In the genomic region with DNA sequence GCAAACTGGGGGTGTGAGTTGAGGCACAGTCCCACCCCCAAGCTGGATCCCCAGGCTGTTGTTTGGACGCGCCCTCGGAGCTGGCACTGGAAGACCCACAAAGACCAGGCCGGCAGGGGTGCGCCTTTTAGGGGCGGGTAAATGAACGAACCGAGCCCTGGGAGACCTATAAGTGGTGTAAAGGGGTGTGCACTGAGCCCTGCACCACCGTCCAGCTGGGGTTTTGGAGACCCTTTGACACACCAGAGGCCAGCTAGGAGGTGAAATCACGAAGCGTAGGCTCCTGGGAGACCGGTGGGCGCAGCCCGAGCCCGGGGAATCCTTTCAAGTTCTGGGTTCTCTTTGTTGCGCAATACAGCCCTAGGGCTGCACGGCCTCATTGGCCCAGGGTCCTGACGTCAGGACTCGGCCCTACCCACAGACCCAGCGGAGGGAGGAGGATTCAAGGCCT, we compare ENCODE assay signal across 8 mouse cellular contexts. TPM values are rescaled to one million over a fixed set of nuclear protein-coding genes. Genes with fewer than 3 reads are reported as not detected.
DNase-seq lines count a peak whose midpoint lies in the region; ATAC-seq and TF ChIP-seq lines count a peak whose summit lies in the region.
"Had no signal": no experiment of that assay in that cellular context is flagged by ENCODE, and none has a peak within 500 bp of the region (broad histone marks: within the 10 kb centered on the region; RNA-seq: fewer than 3 reads in every experiment).

No protein-coding gene starts in this region.

- H3K4me1 ChIP-seq in ES-E14 (ENCODE audit: control insufficient read depth in 2 of 2, insufficient read depth in 2 of 2, low read length in 2 of 2, poor library complexity in 1 of 2): peaks cover 0 to 13% of the 10 kb centered on the region in 2 experiments; a peak in 1 of 4 replicates
- no peaks in the 10 kb centered on the region for H3K4me1 ChIP-seq in bone marrow macrophage, adult 2 months (ENCODE audit: control insufficient read depth, insufficient read depth, low read length)
- peaks cover 41% of the 10 kb centered on the region for H3K4me1 ChIP-seq in limb, embryonic 12.5 days (replicated peaks)
- H3K4me1 ChIP-seq in midbrain, embryonic 14.5 days (ENCODE audit: control insufficient read depth, insufficient read depth, low read length): peaks cover 17% of the 10 kb centered on the region; the same call in 1 of the 2 replicates

- TF ChIP-seq CTCF in bone marrow macrophage, adult 2 months (IDR thresholded peaks at IDR 0.05; ENCODE audit: low read depth, low read length): no peak

- peak overlapping the region; percentile 69 for H3K9ac ChIP-seq in ES-E14 (ENCODE audit: insufficient read depth, low read depth, low read length, poor library complexity, severe bottlenecking)
- peak overlapping the region; percentile 83 for H3K9ac ChIP-seq in limb, embryonic 12.5 days (replicated peaks)
- H3K9ac ChIP-seq in midbrain, embryonic 14.5 days (replicated peaks; ENCODE audit: low read length): peak overlapping the region; percentile 74

- in situ Hi-C loops in ES-E14 (cut with MboI; ENCODE audit: low sequenced_read_pairs in 2 of 2, unreplicated experiment in 2 of 2): no loop called here

- peak overlapping the region; percentile 68 to 81 for H3K4me3 ChIP-seq in ES-E14 (ENCODE audit: insufficient read depth in 1 of 2, low read depth in 1 of 2, low read length in 2 of 2, poor library complexity in 1 of 2, severe bottlenecking in 1 of 2)
- peak overlapping the region; percentile 36 for H3K4me3 ChIP-seq in bone marrow macrophage, adult 2 months (ENCODE audit: insufficient read depth, low read length)
- H3K4me3 ChIP-seq in limb, embryonic 12.5 days (replicated peaks): peak overlapping the region; percentile 74
- peak overlapping the region; percentile 57 for H3K4me3 ChIP-seq in midbrain, embryonic 14.5 days (replicated peaks; ENCODE audit: low read depth, low read length)

- under 1% methylated on average over 20 of the region's 20 CpGs for WGBS in limb, embryonic 12.5 days
- WGBS in midbrain, embryonic 14.5 days: under 1% methylated on average over 20 of the region's 20 CpGs

- 0 out of 2 replicates have a peak, but pooled peaks have one; percentile 8 for ATAC-seq in limb, embryonic 12.5 days (ENCODE audit: insufficient number of reproducible peaks, insufficient read depth, low FRiP score, low TSS enrichment, low read depth)
- ATAC-seq in midbrain, embryonic 14.5 days (ENCODE audit: low FRiP score, low TSS enrichment): peak; percentile 35; the same call in 1 of the 2 replicates
- no peak for ATAC-seq in activated CD4-positive, CD25-positive, alpha-beta regulatory T cell, adult 4 months

- H3K27ac ChIP-seq in ES-E14 (ENCODE audit: insufficient read depth, low read depth, low read length, poor library complexity, severe bottlenecking): no peak overlapping the region
- no peak overlapping the region for H3K27ac ChIP-seq in bone marrow macrophage, adult 2 months (ENCODE audit: insufficient read depth, low read depth, low read length)
- H3K27ac ChIP-seq in limb, embryonic 12.5 days: no peak overlapping the region; the same call in 1 of the 2 replicates
- H3K27ac ChIP-seq in midbrain, embryonic 14.5 days (replicated peaks; ENCODE audit: low read depth, low read length): no peak overlapping the region
- H3K27ac ChIP-seq: macrophage had no signal

- H3K9me3 ChIP-seq in ES-E14 (ENCODE audit: control insufficient read depth, insufficient read depth, low read depth, low read length): no peaks in the 10 kb centered on the region
- no peaks in the 10 kb centered on the region for H3K9me3 ChIP-seq in limb, embryonic 12.5 days
- no peaks in the 10 kb centered on the region for H3K9me3 ChIP-seq in midbrain, embryonic 14.5 days (ENCODE audit: control insufficient read depth, low read length)

- H3K27me3 ChIP-seq in limb, embryonic 12.5 days: peaks cover 50% of the 10 kb centered on the region
- peaks cover 48% of the 10 kb centered on the region for H3K27me3 ChIP-seq in midbrain, embryonic 14.5 days (ENCODE audit: control insufficient read depth, insufficient read depth, low read length)

- peak; percentile 51 for DNase-seq in ES-E14 (ENCODE audit: low read depth, low spot score)
- DNase-seq in heart, adult 9 months (ENCODE audit: low spot score in 2 of 2): peak; percentile 69 to 72
- DNase-seq in midbrain, embryonic 14.5 days: peak; percentile 70
- no peak for DNase-seq in thymus, postnatal 14 days

- no peak for TF ChIP-seq POLR2A in bone marrow macrophage, adult 2 months (IDR thresholded peaks at IDR 0.05; ENCODE audit: borderline replicate concordance, low read depth, low read length)

- no peaks in the 10 kb centered on the region for H3K36me3 ChIP-seq in ES-E14 (ENCODE audit: control insufficient read depth, insufficient read depth, low read length, poor library complexity, severe bottlenecking)
- H3K36me3 ChIP-seq in limb, embryonic 12.5 days: no peaks in the 10 kb centered on the region
- peaks cover 2% of the 10 kb centered on the region; the same call in 1 of the 2 replicates for H3K36me3 ChIP-seq in midbrain, embryonic 14.5 days (ENCODE audit: control insufficient read depth, insufficient read depth, low read length)

- peak overlapping the region; percentile 97 for H3K4me2 ChIP-seq in limb, embryonic 12.5 days
- peak overlapping the region; percentile 87 for H3K4me2 ChIP-seq in midbrain, embryonic 14.5 days (ENCODE audit: low read length)

TF ChIP-seq in ES-E14, 5 proteins besides CTCF, POLR2A, EP300 and RAD21:
- TF ChIP-seq MAFK (IDR thresholded peaks at IDR 0.05; ENCODE audit: insufficient read depth, low read depth, low read length) (no peak), HCFC1 (IDR thresholded peaks at IDR 0.05; ENCODE audit: borderline replicate concordance, insufficient read depth, low read length) (no peak), CHD2 (IDR thresholded peaks at IDR 0.05; ENCODE audit: low read depth, low read length) (no peak), ZNF384 (IDR thresholded peaks at IDR 0.05; ENCODE audit: low read depth, low read length) (no peak), ZC3H11A (IDR thresholded peaks at IDR 0.05; ENCODE audit: borderline replicate concordance, low read depth, low read length) (no peak)

RNA-seq across cellular contexts. Expression of gene Gpr153, which starts 0.7 kb away (rescaled TPM):
- 5.1 and 7.2 TPM in 2 replicates for total RNA-seq in ES-E14 (2012; rRNA removed)
- 0.47 TPM in 1 of 2 replicates, not detected in the other for polyA plus RNA-seq in bone marrow macrophage, adult 2 months (2012; ENCODE audit: insufficient read depth, insufficient read length, missing spikeins)
- polyA plus RNA-seq in limb, embryonic 12.5 days (2016; fragmentation: Nextera tagmentation; extraction: Ambion mirVana): 6.4 and 7.2 TPM in 2 replicates
- 14.0 and 15.2 TPM in 2 replicates for polyA plus RNA-seq in midbrain, embryonic 14.5 days (2014; fragmentation: Nextera tagmentation; extraction: Ambion mirVana)
- not detected for polyA plus RNA-seq in activated CD4-positive, CD25-positive, alpha-beta regulatory T cell, adult 4 months (2017; shearing (Covaris generic))
- polyA plus RNA-seq: macrophage had no signal

RNA-seq across cellular contexts. Expression of gene Hes3, which starts 16.8 kb away (rescaled TPM):
- total RNA-seq in ES-E14 (2012; rRNA removed): 0.58 and 1.1 TPM in 2 replicates
- polyA plus RNA-seq in bone marrow macrophage, adult 2 months (2012; ENCODE audit: insufficient read depth, insufficient read length, missing spikeins): not detected in 2 replicates
- not detected in 2 replicates for polyA plus RNA-seq in limb, embryonic 12.5 days (2016; fragmentation: Nextera tagmentation; extraction: Ambion mirVana)
- 0.39 and 1.2 TPM in 2 replicates for polyA plus RNA-seq in midbrain, embryonic 14.5 days (2014; fragmentation: Nextera tagmentation; extraction: Ambion mirVana)
- not detected for polyA plus RNA-seq in activated CD4-positive, CD25-positive, alpha-beta regulatory T cell, adult 4 months (2017; shearing (Covaris generic))
- polyA plus RNA-seq: macrophage had no signal

RNA-seq across cellular contexts. Expression of gene Icmt, which starts 22.3 kb away (rescaled TPM):
- total RNA-seq in ES-E14 (2012; rRNA removed): 47.7 and 61.4 TPM in 2 replicates
- 14.0 and 19.7 TPM in 2 replicates for polyA plus RNA-seq in bone marrow macrophage, adult 2 months (2012; ENCODE audit: insufficient read depth, insufficient read length, missing spikeins)
- polyA plus RNA-seq in limb, embryonic 12.5 days (2016; fragmentation: Nextera tagmentation; extraction: Ambion mirVana): 29.3 and 33.2 TPM in 2 replicates
- polyA plus RNA-seq in midbrain, embryonic 14.5 days (2014; fragmentation: Nextera tagmentation; extraction: Ambion mirVana): 14.9 and 23.7 TPM in 2 replicates
- 1 to 10 TPM; 7.2 to 7.7 TPM for polyA plus RNA-seq in activated CD4-positive, CD25-positive, alpha-beta regulatory T cell, adult 4 months (2017; shearing (Covaris generic))

RNA-seq across cellular contexts. Expression of gene Rnf207, which starts 44.1 kb away (rescaled TPM):
- 4.6 and 9.0 TPM in 2 replicates for total RNA-seq in ES-E14 (2012; rRNA removed)
- not detected in 2 replicates for polyA plus RNA-seq in bone marrow macrophage, adult 2 months (2012; ENCODE audit: insufficient read depth, insufficient read length, missing spikeins)
- 0.47 and 0.68 TPM in 2 replicates for polyA plus RNA-seq in limb, embryonic 12.5 days (2016; fragmentation: Nextera tagmentation; extraction: Ambion mirVana)
- polyA plus RNA-seq in midbrain, embryonic 14.5 days (2014; fragmentation: Nextera tagmentation; extraction: Ambion mirVana): 4.2 and 6.9 TPM in 2 replicates
- polyA plus RNA-seq in activated CD4-positive, CD25-positive, alpha-beta regulatory T cell, adult 4 months (2017; shearing (Covaris generic)): not detected
- polyA plus RNA-seq: macrophage had no signal

RNA-seq across cellular contexts. Expression of gene Rpl22, which starts 50.8 kb away (rescaled TPM):
- total RNA-seq in ES-E14 (2012; rRNA removed): 1,269 and 1,458 TPM in 2 replicates
- 958 and 1,114 TPM in 2 replicates for polyA plus RNA-seq in bone marrow macrophage, adult 2 months (2012; ENCODE audit: insufficient read depth, insufficient read length, missing spikeins)
- 405 and 448 TPM in 2 replicates for polyA plus RNA-seq in limb, embryonic 12.5 days (2016; fragmentation: Nextera tagmentation; extraction: Ambion mirVana)
- 165 and 174 TPM in 2 replicates for polyA plus RNA-seq in midbrain, embryonic 14.5 days (2014; fragmentation: Nextera tagmentation; extraction: Ambion mirVana)
- 1,000 to 10,000 TPM; 1,059 to 1,071 TPM for polyA plus RNA-seq in activated CD4-positive, CD25-positive, alpha-beta regulatory T cell, adult 4 months (2017; shearing (Covaris generic))
